Mouse (Mus musculus) cerebellum, adult 2 months (tissue): ENCODE data around the gene 1700030K09Rik. TPM values are rescaled to one million over a fixed set of nuclear protein-coding genes. Genes with fewer than 3 reads are reported as not detected.

Experiments
- DNase-seq, 2 experiments: peaks; one replicate each; pipeline ENCODE4 v3.0.0; 2021
- H3K27ac ChIP-seq: fragments of 200-500 bp; 2 replicates; pipeline ENCODE4 v1.5.1; 2012; ENCODE audit warnings: low read length, control low read depth, inconsistent platforms; ENCODE audit not compliant: insufficient read depth
- H3K27me3 ChIP-seq: fragments of 200-500 bp; 2 replicates; pipeline ENCODE4 v1.6.1; 2012; ENCODE audit warnings: inconsistent platforms, mild to moderate bottlenecking, low read length, moderate library complexity; ENCODE audit not compliant: control insufficient read depth, insufficient read depth
- H3K4me1 ChIP-seq: fragments of 200-500 bp; 2 replicates; pipeline ENCODE4 v1.6.1; 2011; ENCODE audit warnings: low read length; ENCODE audit not compliant: control insufficient read depth, insufficient read depth
- H3K4me3 ChIP-seq: fragments of 200-500 bp; replicated peaks from 2 replicates; pipeline ENCODE3; 2011; ENCODE audit warnings: mild to moderate bottlenecking, low read depth, low read length, control low read depth; ENCODE audit not compliant: insufficient read depth
- CTCF ChIP-seq: fragments of 200-500 bp; IDR thresholded peaks from 2 replicates; pipeline ENCODE4 v1.5.1; 2011; ENCODE audit warnings: low read depth, mild to moderate bottlenecking, control low read depth, low read length, moderate library complexity, borderline replicate concordance; ENCODE audit not compliant: insufficient read depth
- POLR2A ChIP-seq: fragments of 200-500 bp; IDR thresholded peaks from 2 replicates; pipeline ENCODE4 v1.6.1; 2011; ENCODE audit warnings: low read length, control low read depth, borderline replicate concordance; ENCODE audit not compliant: insufficient read depth
- WGBS: fragments of 180-500 bp; shearing (Covaris S2); methylation state at CpG from one replicate; pipeline ENCODE4 v1.1.7; 2018; 5-methylcytosine and 5-hydroxymethylcytosine counted together
- polyA plus RNA-seq: library from polyadenylated mRNA; depleted of rRNA; stranded (reverse); fragments of >200 nt; gene quantifications from 2 replicates; pipeline ENCODE4 v1.2.3, GENCODE M21; 2012

The 1700030K09Rik gene
- polyA plus RNA-seq, 1 experiment: 8.5 TPM

- WGBS: 1% methylated on average over 69 of the region's 73 CpGs
- TF ChIP-seq CTCF: no peak
- no peak for TF ChIP-seq POLR2A
- H3K27ac ChIP-seq: 0 out of 2 replicates have a peak overlapping the region, but pooled peaks have one; percentile 41
- peaks cover 35% of the 10 kb centered on the region for H3K4me1 ChIP-seq
- no peaks in the 10 kb centered on the region for H3K27me3 ChIP-seq
- peak overlapping the region; percentile 77 for H3K4me3 ChIP-seq
- DNase-seq: peak in 1 of 2 experiments; percentile 56
Observed at GRCm38 (mm10) chr8:72420571-72421361, 22.9 kb upstream of the 1700030K09Rik start.

- Histone ChIP-seq H3K4me1 (peaks cover 28% of the 10 kb centered on the region), H3K4me3 (peak within 1 kb of the TSS; percentile 77), H3K27me3 (no peaks in the 10 kb centered on the region), H3K27ac (0 out of 2 replicates have a peak within 1 kb of the TSS, but pooled peaks have one; percentile 41)
- TF ChIP-seq CTCF: no peak
- peak; percentile 91 for TF ChIP-seq POLR2A
- under 1% methylated on average over 48 of the region's 48 CpGs for WGBS
- peak; percentile 97 to 98 for DNase-seq
Observed at GRCm38 (mm10) chr8:72421362-72422335, 22.0 kb upstream of the 1700030K09Rik start, which contains the start of gene Eps15l1. Gene Eps15l1 (minus strand): TSS chr8:72421460.

GRCm38 (mm10) chr8:72422926-72423325 lies 20.8 kb upstream of the 1700030K09Rik start:
- DNase-seq: no peak
- no peak overlapping the region for H3K27ac ChIP-seq
- peaks cover 16% of the 10 kb centered on the region for H3K4me1 ChIP-seq
- TF ChIP-seq CTCF: no peak
- no peak for TF ChIP-seq POLR2A
- WGBS: 46% methylated on average over 1 of the region's 1 CpGs
- H3K4me3 ChIP-seq: no peak overlapping the region
- H3K27me3 ChIP-seq: no peaks in the 10 kb centered on the region

- 56% methylated on average over 13 of the region's 13 CpGs for WGBS
Observed at GRCm38 (mm10) chr8:72429676-72430075, 14.0 kb upstream of the 1700030K09Rik start.

GRCm38 (mm10) chr8:72434952-72435351 lies 8.7 kb upstream of the 1700030K09Rik start:
- H3K27ac ChIP-seq: no peak overlapping the region
- H3K27me3 ChIP-seq: no peaks in the 10 kb centered on the region
- 0% methylated on average over 2 of the region's 2 CpGs for WGBS
- H3K4me1 ChIP-seq: no peaks in the 10 kb centered on the region
- no peak overlapping the region for H3K4me3 ChIP-seq
- TF ChIP-seq POLR2A (no peak), CTCF (no peak)
- DNase-seq: peak in 1 of 2 experiments; percentile 39

More at GRCm38 (mm10) chr8:72429676-72430075, 14.0 kb upstream of the 1700030K09Rik start:
- 0 out of 2 replicates have a peak, but pooled peaks have one; percentile 9 for TF ChIP-seq CTCF
- no peak for TF ChIP-seq POLR2A
- no peak overlapping the region for H3K27ac ChIP-seq
- no peaks in the 10 kb centered on the region for H3K27me3 ChIP-seq
- DNase-seq: no peak
- no peaks in the 10 kb centered on the region for H3K4me1 ChIP-seq
- H3K4me3 ChIP-seq: no peak overlapping the region

- 53% methylated on average over 8 of the region's 8 CpGs for WGBS
- Histone ChIP-seq H3K27me3 (no peaks in the 10 kb centered on the region), H3K4me3 (no peak overlapping the region), H3K27ac (no peak overlapping the region), H3K4me1 (no peaks in the 10 kb centered on the region)
- TF ChIP-seq POLR2A (no peak), CTCF (no peak)
- no peak for DNase-seq
Observed at GRCm38 (mm10) chr8:72438248-72439015, 5.2 kb upstream of the 1700030K09Rik start.

GRCm38 (mm10) chr8:72443994-72444350 lies 292 bp downstream of the 1700030K09Rik start:
- 38% methylated on average over 6 of the region's 6 CpGs for WGBS
- no peaks in the 10 kb centered on the region for H3K4me1 ChIP-seq
- peak overlapping the region; percentile 39; the same call in 1 of the 2 replicates for H3K27ac ChIP-seq
- no peak for TF ChIP-seq CTCF
- TF ChIP-seq POLR2A: no peak
- DNase-seq: no peak
- peak overlapping the region; percentile 72 for H3K4me3 ChIP-seq
- no peaks in the 10 kb centered on the region for H3K27me3 ChIP-seq
